Mouse (Mus musculus): ENCODE data around the gene Smok3a. TPM values are rescaled to one million over a fixed set of nuclear protein-coding genes. Genes with fewer than 3 reads are reported as not detected.

The Smok3a gene
- total and polyA plus RNA-seq, 3 experiments = not detected

DNA sequence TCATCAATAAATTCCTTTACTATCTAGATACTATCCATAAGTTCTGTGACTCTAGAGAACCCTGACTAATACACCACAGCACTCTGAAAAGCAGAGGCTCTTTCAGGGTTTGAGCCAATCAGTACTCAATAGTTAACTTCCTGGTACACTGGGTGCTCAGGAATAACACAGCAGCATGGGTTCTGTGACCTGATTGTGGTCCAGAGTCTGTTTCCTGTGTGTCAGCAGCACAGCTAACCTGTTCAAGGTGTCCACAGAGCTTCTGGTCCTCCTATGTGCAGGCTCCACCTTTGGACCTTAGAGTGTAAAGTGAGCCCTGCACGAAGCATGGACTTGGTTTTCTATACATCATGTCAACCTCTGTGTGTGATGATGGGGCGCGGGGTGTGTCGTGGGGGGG, 52.7 kb downstream of the Smok3a start:
- dilution Hi-C loops (cut with MboI; ENCODE audit: extremely low pct_ligation_motif_present, extremely low pct_unique_long_range_greater_than_20kb, low sequenced_read_pairs) (no loop called here), in situ Hi-C loops (cut with MboI; ENCODE audit: low pct_ligation_motif_present, low pct_unique_long_range_greater_than_20kb, low sequenced_read_pairs) (no loop called here)
- Histone ChIP-seq H3K36me3 (replicated peaks in 1 of 2; ENCODE audit: control insufficient read depth in 1 of 2, insufficient read depth in 1 of 2, low read length in 1 of 2) (no peaks in the 10 kb centered on the region), H3K79me2 (replicated peaks; ENCODE audit: control insufficient read depth, extremely low read depth, insufficient read depth, poor library complexity, severe bottlenecking) (no peaks in the 10 kb centered on the region), H3K4me2 (ENCODE audit: insufficient read depth, low read depth, poor library complexity, severe bottlenecking) (no peak overlapping the region), H3K9me3 (replicated peaks; ENCODE audit: low read length) (peaks cover 2% of the 10 kb centered on the region), H3K4me3 (replicated peaks in 1 of 3; ENCODE audit: low read depth in 2 of 3, low read length in 2 of 3, poor library complexity in 1 of 3) (no peak overlapping the region), H3K27me3 (replicated peaks) (peaks cover 14% of the 10 kb centered on the region), H3K4me1 (ENCODE audit: control insufficient read depth in 1 of 2, insufficient read depth in 2 of 2) (no peaks in the 10 kb centered on the region), H3K27ac (ENCODE audit: insufficient read depth, low read depth) (no peak overlapping the region), H3K9ac (ENCODE audit: insufficient read depth, low read depth) (no peak overlapping the region)
- DNase-seq (ENCODE audit: extremely low read depth) = no peak
- TF ChIP-seq EP300 (IDR thresholded peaks at IDR 0.05; ENCODE audit: low read length) = no peak
- TF ChIP-seq MXI1 (IDR thresholded peaks at IDR 0.05; ENCODE audit: low read depth, low read length) = no peak
- TF ChIP-seq NELFE (IDR thresholded peaks at IDR 0.05; ENCODE audit: low read depth, low read length) = no peak
- no peak for TF ChIP-seq MEF2A (IDR thresholded peaks at IDR 0.05; ENCODE audit: borderline replicate concordance, low read depth, low read length)
- TF ChIP-seq ZKSCAN1 (IDR thresholded peaks at IDR 0.05; ENCODE audit: borderline replicate concordance, low read depth, low read length) = no peak

DNA sequence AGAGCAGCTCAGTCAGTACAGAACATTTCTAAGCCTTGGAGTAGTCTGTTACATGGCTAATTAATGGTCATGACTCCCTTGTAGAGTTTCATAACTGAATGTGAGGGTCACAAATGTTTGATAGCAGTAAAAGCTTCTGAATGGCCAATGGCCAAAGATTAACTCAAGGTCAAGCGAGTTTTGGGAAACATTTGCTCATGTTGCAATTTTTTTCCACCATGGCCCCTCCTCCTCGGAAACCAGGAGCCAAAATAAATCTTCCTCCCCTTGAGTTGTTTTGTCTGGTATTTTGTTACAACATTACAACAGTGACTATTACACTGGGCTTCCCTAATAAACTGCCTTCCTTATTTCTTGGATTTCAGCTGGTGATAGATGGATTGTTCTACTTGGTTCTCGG, 54.6 kb downstream of the Smok3a start:
- in situ Hi-C loops (cut with MboI; ENCODE audit: low pct_ligation_motif_present, low pct_unique_long_range_greater_than_20kb, low sequenced_read_pairs) (no loop called here), dilution Hi-C loops (cut with MboI; ENCODE audit: extremely low pct_ligation_motif_present, extremely low pct_unique_long_range_greater_than_20kb, low sequenced_read_pairs) (no loop called here)
- TF ChIP-seq E2F4 (IDR thresholded peaks at IDR 0.05; ENCODE audit: insufficient replicate concordance, low read depth, low read length) = no peak

DNA sequence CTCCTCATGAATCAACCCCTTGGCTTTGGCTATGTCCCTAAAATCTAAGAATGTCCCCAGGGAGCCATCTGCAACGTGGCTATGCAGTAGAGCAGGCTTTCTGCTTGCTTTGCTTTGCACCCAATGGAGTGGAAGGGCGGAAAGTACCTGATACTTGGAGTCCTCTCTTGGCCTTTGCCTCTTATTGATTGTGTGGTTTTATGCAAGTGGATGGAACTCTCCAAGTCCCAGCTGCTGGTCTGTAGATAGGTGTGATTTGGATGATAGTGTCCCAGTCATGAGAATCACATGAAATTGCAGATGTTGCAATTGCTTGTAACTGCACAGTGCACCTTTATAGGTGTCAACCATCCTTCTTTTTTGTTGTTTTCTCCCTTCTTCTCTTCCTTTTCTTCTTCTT, 55.1 kb downstream of the Smok3a start:
- Histone ChIP-seq H3K9me3 (replicated peaks; ENCODE audit: low read length) (peaks cover 2% of the 10 kb centered on the region), H3K9ac (ENCODE audit: insufficient read depth, low read depth) (no peak overlapping the region), H3K4me2 (ENCODE audit: insufficient read depth, low read depth, poor library complexity, severe bottlenecking) (no peak overlapping the region), H3K27me3 (replicated peaks) (peaks cover 14% of the 10 kb centered on the region), H3K4me1 (ENCODE audit: control insufficient read depth in 1 of 2, insufficient read depth in 2 of 2) (peaks cover 0 to 3% of the 10 kb centered on the region in 2 experiments; a peak in 1 of 4 replicates), H3K36me3 (replicated peaks in 1 of 2; ENCODE audit: control insufficient read depth in 1 of 2, insufficient read depth in 1 of 2, low read length in 1 of 2) (no peaks in the 10 kb centered on the region), H3K79me2 (replicated peaks; ENCODE audit: control insufficient read depth, extremely low read depth, insufficient read depth, poor library complexity, severe bottlenecking) (no peaks in the 10 kb centered on the region), H3K4me3 (replicated peaks in 1 of 3; ENCODE audit: low read depth in 2 of 3, low read length in 2 of 3, poor library complexity in 1 of 3) (no peak overlapping the region), H3K27ac (ENCODE audit: insufficient read depth, low read depth) (no peak overlapping the region)
- TF ChIP-seq NELFE (IDR thresholded peaks at IDR 0.05; ENCODE audit: low read depth, low read length) = no peak
- no peak for TF ChIP-seq USF1 (IDR thresholded peaks at IDR 0.05; ENCODE audit: low read depth, low read length)
- TF ChIP-seq SMC3 (IDR thresholded peaks at IDR 0.05; ENCODE audit: low read depth, low read length) = no peak
- no peak for TF ChIP-seq IRF4 (IDR thresholded peaks at IDR 0.05; ENCODE audit: low read depth, low read length)
- TF ChIP-seq ETS1 (conservative IDR thresholded peaks at IDR 0.05; ENCODE audit: low read depth, low read length) = no peak
- no peak for TF ChIP-seq TBP (conservative IDR thresholded peaks at IDR 0.05; ENCODE audit: low read depth, low read length)
- in situ Hi-C loops (cut with MboI; ENCODE audit: low pct_ligation_motif_present, low pct_unique_long_range_greater_than_20kb, low sequenced_read_pairs) (no loop called here), dilution Hi-C loops (cut with MboI; ENCODE audit: extremely low pct_ligation_motif_present, extremely low pct_unique_long_range_greater_than_20kb, low sequenced_read_pairs) (no loop called here)
- no peak for DNase-seq (ENCODE audit: extremely low read depth)

More for the DNA sequence above, 54.6 kb downstream of the Smok3a start:
- H3K4me1 ChIP-seq (ENCODE audit: control insufficient read depth in 1 of 2, insufficient read depth in 2 of 2) = no peaks in the 10 kb centered on the region
- H3K27me3 ChIP-seq (replicated peaks) = peaks cover 14% of the 10 kb centered on the region
- H3K36me3 ChIP-seq (replicated peaks in 1 of 2; ENCODE audit: control insufficient read depth in 1 of 2, insufficient read depth in 1 of 2, low read length in 1 of 2) = no peaks in the 10 kb centered on the region
- no peaks in the 10 kb centered on the region for H3K79me2 ChIP-seq (replicated peaks; ENCODE audit: control insufficient read depth, extremely low read depth, insufficient read depth, poor library complexity, severe bottlenecking)
- no peak overlapping the region for H3K4me3 ChIP-seq (replicated peaks in 1 of 3; ENCODE audit: low read depth in 2 of 3, low read length in 2 of 3, poor library complexity in 1 of 3)
- no peak overlapping the region for H3K27ac ChIP-seq (ENCODE audit: insufficient read depth, low read depth)
- H3K9me3 ChIP-seq (replicated peaks; ENCODE audit: low read length) = peaks cover 2% of the 10 kb centered on the region
- H3K9ac ChIP-seq (ENCODE audit: insufficient read depth, low read depth) = no peak overlapping the region
- H3K4me2 ChIP-seq (ENCODE audit: insufficient read depth, low read depth, poor library complexity, severe bottlenecking) = no peak overlapping the region
- no peak for DNase-seq (ENCODE audit: extremely low read depth)

Data from CH12.LX (cell line).